Mouse (Mus musculus) heart, embryonic 14.5 days (tissue): ENCODE data around the gene Cacng7. TPM values are rescaled to one million over a fixed set of nuclear protein-coding genes. Genes with fewer than 3 reads are reported as not detected.
A peak's percentile ranks its signal among the peaks of the same experiment; 100 is the strongest.
"Not testable (repeated sequence)": the region's sequence is repeated elsewhere in the genome, so short reads cannot be mapped to it uniquely, and the experiment has no call there.

Experiments
- ATAC-seq: fragments of 200-750 bp; cut with Nextera tagmentation; 2 replicates; pipeline ENCODE4 v1.8.0; 2017; ENCODE audit warnings: low read depth, moderate TSS enrichment; ENCODE audit not compliant: insufficient number of reproducible peaks, insufficient read depth, low FRiP score
- H3K27ac ChIP-seq, 2 experiments: fragments of 200-500 bp in 1 of 2; fragments of 300-500 bp in 1 of 2; sonication (generic) in 1 of 2; replicated peaks in 1 of 2; 2 replicates each; pipeline ENCODE4 v1.5.1; 2012 to 2014; ENCODE audit warnings: low read depth in 2 of 2, low read length in 2 of 2, control low read depth in 1 of 2, mild to moderate bottlenecking in 1 of 2, mixed read lengths in 1 of 2; ENCODE audit not compliant: control insufficient read depth in 1 of 2, insufficient read depth in 1 of 2
- H3K27me3 ChIP-seq: fragments of 300-500 bp; sonication (generic); 2 replicates; pipeline ENCODE4 v1.6.1; 2014; ENCODE audit warnings: mild to moderate bottlenecking, low read length, control low read depth; ENCODE audit not compliant: control insufficient read depth, insufficient read depth
- H3K36me3 ChIP-seq: fragments of 300-500 bp; sonication (generic); 2 replicates; pipeline ENCODE4 v1.6.1; 2014; ENCODE audit warnings: mild to moderate bottlenecking, control low read depth, low read length, mixed read lengths; ENCODE audit not compliant: control insufficient read depth, insufficient read depth
- H3K4me1 ChIP-seq, 2 experiments: fragments of 200-500 bp in 1 of 2; fragments of 300-500 bp in 1 of 2; sonication (generic) in 1 of 2; 2 replicates each; pipeline ENCODE4 v1.6.1; 2012 to 2014; ENCODE audit warnings: low read length in 2 of 2, control low read depth in 1 of 2, mixed read lengths in 1 of 2; ENCODE audit not compliant: control insufficient read depth in 2 of 2, insufficient read depth in 2 of 2
- H3K4me2 ChIP-seq: fragments of 300-500 bp; sonication (generic); 2 replicates; pipeline ENCODE4 v1.6.1; 2014; ENCODE audit warnings: mild to moderate bottlenecking, low read length
- H3K4me3 ChIP-seq, 2 experiments: fragments of 200-500 bp in 1 of 2; fragments of 300-500 bp in 1 of 2; sonication (generic) in 1 of 2; 2 replicates each; pipeline ENCODE4 v1.5.1; 2012 to 2014; ENCODE audit warnings: low read length in 2 of 2, mild to moderate bottlenecking in 2 of 2, control low read depth in 1 of 2, low read depth in 1 of 2, moderate library complexity in 1 of 2; ENCODE audit not compliant: control insufficient read depth in 1 of 2, insufficient read depth in 1 of 2
- H3K9ac ChIP-seq: fragments of 300-500 bp; sonication (generic); 2 replicates; pipeline ENCODE4 v1.6.1; 2014; ENCODE audit warnings: mild to moderate bottlenecking, low read length
- H3K9me3 ChIP-seq: fragments of 300-500 bp; sonication (generic); 2 replicates; pipeline ENCODE4 v1.6.1; 2016; ENCODE audit warnings: low read length, control low read depth; ENCODE audit not compliant: control insufficient read depth
- WGBS: fragments of 180-500 bp; shearing (Covaris S2); extraction: QIAGEN DNeasy Blood & Tissue Kit; methylation state at CpG from one replicate; pipeline ENCODE4 v1.1.7; 2014; 5-methylcytosine and 5-hydroxymethylcytosine counted together
- polyA plus RNA-seq: library from polyadenylated mRNA; unstranded; fragments of >200 nt; fragmentation: Nextera tagmentation; extraction: Ambion mirVana; gene quantifications from 2 replicates; pipeline ENCODE4 v1.2.1, GENCODE M21; 2014

The Cacng7 gene
- polyA plus RNA-seq, 1 experiment from 2014 or later = 0.39 TPM

DNA sequence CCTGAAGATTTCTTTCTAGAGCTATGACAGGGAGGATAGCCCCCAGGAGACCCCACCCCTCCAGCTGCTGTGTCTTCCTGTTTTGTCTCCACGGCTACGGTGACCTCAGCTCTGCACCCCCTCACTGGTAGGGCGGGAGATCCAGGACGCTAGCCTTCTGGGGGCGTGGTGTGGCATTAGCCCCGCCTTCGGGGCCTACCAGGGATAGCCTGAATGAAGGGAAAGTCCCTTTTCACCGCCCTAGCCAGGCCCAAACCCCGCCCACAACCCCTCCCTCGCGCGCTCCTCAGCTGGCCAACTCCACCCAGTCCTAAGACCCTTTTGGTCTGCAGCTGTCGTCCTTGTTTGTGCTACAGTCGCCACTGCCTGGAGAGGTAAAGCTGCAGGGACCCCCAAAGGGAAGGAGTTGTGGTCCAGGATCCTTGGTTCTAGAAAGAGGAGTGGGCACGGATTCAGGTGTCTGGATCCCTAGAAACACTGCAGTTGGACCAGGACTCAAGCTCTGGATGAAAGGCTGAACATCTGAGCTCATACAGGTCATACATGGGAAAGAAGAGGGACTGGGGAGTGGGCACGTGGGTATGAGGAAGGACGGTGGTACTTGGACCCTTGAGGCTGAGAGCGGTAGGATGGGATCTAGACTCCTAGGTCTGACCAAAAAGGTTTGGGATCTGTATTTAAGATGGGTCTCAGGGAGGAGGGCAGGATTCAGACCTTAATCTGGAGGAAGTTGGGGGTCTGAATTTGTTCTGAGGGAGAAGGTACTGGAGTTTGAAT is 42.3 kb upstream of the Cacng7 start:
- H3K4me1 ChIP-seq = peaks cover 16 to 29% of the 10 kb centered on the region in 2 experiments
- WGBS = under 1% methylated on average over 18 of the region's 18 CpGs

DNA sequence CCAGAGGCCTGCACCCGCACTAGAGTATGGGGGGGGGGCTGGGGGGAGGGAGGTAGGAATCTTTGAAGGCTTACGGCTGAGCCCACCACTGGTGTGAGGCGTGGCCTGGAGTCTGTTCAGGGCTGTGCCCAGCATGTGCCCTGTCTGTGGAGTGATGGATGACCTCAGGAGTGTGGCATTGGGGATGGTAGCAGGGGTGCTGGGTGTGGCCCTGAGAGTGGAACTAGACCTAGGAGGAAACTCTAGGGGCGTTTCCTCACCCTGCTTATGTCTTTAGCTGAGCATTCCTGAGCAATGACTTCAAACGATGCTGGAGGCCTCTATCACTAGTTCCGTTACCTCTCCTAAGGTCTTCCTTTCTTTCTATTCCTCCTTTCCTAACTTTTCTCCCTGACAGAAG is 41.6 kb upstream of the Cacng7 start:
- Histone ChIP-seq H3K4me1 (peaks cover 17 to 32% of the 10 kb centered on the region in 2 experiments), H3K9ac (peak overlapping the region; percentile 92), H3K4me3 (peak overlapping the region; percentile 73 to 91), H3K27me3 (no peaks in the 10 kb centered on the region), H3K36me3 (peaks cover 28% of the 10 kb centered on the region), H3K9me3 (no peaks in the 10 kb centered on the region), H3K4me2 (peak overlapping the region; percentile 74), H3K27ac (peak overlapping the region; percentile 91 to 97)
- ATAC-seq = peak; percentile 15; the same call in 1 of the 2 replicates
- 1% methylated on average over 6 of the region's 6 CpGs for WGBS

More for the DNA sequence above, 42.3 kb upstream of the Cacng7 start:
- Histone ChIP-seq H3K27ac (peak overlapping the region; percentile 93 to 97), H3K36me3 (peaks cover 20% of the 10 kb centered on the region), H3K4me2 (peak overlapping the region; percentile 74), H3K9me3 (no peaks in the 10 kb centered on the region), H3K9ac (peak overlapping the region; percentile 92), H3K4me3 (peak overlapping the region; percentile 73 to 91), H3K27me3 (no peaks in the 10 kb centered on the region)
- peak; percentile 91 for ATAC-seq

DNA sequence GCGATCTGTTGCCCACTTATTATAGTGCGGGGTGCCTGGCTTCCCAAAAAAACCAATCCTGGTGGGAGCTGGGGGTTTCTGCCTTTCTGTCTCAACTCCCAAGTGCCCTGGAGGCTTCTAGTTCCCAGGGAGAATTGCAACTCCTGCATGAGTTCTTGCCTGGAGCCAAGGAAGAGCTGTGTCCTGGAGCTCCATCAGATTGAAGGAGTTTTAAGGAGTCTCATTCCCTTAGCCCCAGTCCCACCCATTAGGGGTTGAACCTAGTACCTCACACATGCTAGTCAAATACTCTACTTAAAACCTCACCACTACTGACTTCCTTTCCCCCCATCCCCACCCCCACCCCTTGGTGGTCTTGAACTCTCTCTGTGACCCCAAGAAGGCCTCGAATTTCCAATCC is 41.0 kb upstream of the Cacng7 start:
- H3K9ac ChIP-seq = peak overlapping the region; percentile 92
- ATAC-seq = no peak
- peaks cover 18 to 34% of the 10 kb centered on the region in 2 experiments for H3K4me1 ChIP-seq
- H3K9me3 ChIP-seq = no peaks in the 10 kb centered on the region
- H3K4me3 ChIP-seq = peak overlapping the region; percentile 73 to 91
- H3K27me3 ChIP-seq = no peaks in the 10 kb centered on the region
- H3K27ac ChIP-seq = peak overlapping the region; percentile 91 to 97
- peak overlapping the region; percentile 74 for H3K4me2 ChIP-seq
- peaks cover 34% of the 10 kb centered on the region for H3K36me3 ChIP-seq
- 37% methylated on average over 3 of the region's 3 CpGs for WGBS

DNA sequence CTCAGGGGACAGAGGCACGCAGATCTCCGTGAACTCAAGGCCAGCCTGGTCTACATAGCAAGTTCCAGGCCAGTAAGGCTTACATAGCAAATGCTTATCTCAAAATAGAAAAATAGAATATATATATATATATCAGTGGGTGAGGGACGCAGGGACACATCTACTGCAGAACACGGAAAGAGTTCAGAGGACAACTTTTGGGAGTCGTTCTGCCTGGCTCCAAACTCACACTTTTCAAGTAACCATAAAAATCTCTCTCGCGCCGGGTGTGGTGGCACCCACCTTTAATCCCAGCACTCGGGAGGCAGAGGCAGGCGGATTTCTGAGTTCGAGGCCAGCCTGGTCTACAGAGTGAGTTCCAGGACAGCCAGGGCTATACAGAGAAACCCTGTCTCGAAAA is 40.5 kb upstream of the Cacng7 start:
- WGBS = 42% methylated on average over 11 of the region's 12 CpGs
- not testable (repeated sequence) for H3K9me3 ChIP-seq, H3K27me3 ChIP-seq, ATAC-seq
- Histone ChIP-seq H3K4me2 (peak overlapping the region; percentile 74), H3K36me3 (peaks cover 39% of the 10 kb centered on the region), H3K4me3 (peak overlapping the region; percentile 73 to 91), H3K27ac (peak overlapping the region; percentile 91 to 97), H3K9ac (peak overlapping the region; percentile 92), H3K4me1 (peaks cover 19 to 39% of the 10 kb centered on the region in 2 experiments)

DNA sequence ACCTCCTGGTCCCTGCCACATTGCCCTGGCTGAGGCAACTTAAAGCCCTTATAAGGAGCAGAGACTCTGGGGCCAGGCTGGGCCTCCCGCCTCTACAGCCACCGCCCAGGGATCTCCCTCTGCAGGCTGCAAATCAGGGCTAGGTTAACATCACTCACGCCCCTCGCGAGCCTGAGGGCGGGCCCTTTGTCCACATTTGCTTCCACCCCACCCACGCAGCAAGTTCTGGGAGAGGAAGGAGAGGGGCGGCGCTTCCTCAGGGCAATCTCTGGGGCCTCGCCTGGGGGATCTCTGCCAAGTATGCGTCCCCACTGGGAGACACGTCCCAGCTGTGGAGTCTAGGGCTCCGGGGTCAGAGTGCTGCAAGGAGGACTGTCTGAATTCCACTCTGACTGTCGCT is 40.0 kb upstream of the Cacng7 start:
- H3K9ac ChIP-seq = peak overlapping the region; percentile 92
- H3K4me1 ChIP-seq = peaks cover 23 to 44% of the 10 kb centered on the region in 2 experiments
- no peaks in the 10 kb centered on the region for H3K27me3 ChIP-seq
- ATAC-seq = peak; percentile 79
- H3K27ac ChIP-seq = peak overlapping the region; percentile 77 to 97
- H3K4me3 ChIP-seq = peak overlapping the region; percentile 55 to 73
- WGBS = 0% methylated on average over 14 of the region's 14 CpGs
- peaks cover 44% of the 10 kb centered on the region for H3K36me3 ChIP-seq
- H3K4me2 ChIP-seq = peak overlapping the region; percentile 74
- no peaks in the 10 kb centered on the region for H3K9me3 ChIP-seq

DNA sequence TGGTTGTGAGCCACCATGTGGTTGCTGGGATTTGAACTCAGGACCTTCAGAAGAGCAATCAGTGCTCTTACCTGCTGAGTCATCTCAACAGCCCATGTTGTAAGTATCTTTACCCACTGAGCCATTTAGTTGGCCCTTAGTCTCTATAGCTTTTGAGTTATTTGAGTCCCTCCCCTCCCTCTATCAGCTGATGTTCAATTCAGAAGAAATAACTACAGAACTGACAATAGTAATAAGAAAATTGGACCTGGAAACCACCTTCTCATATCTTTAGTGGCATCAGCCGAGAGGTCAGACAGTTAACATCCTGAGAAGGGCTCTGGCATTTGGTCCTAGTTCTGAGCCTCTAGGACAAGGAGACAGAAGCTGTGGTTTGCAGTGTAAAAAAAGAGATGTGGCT is 38.0 kb upstream of the Cacng7 start:
- Histone ChIP-seq H3K36me3 (peaks cover 64% of the 10 kb centered on the region), H3K4me3 (peak overlapping the region in 1 of 2 experiments; percentile 7; a peak in 1 of 4 replicates), H3K9me3 (no peaks in the 10 kb centered on the region), H3K27me3 (no peaks in the 10 kb centered on the region), H3K27ac (no peak overlapping the region), H3K4me2 (peak overlapping the region; percentile 0; the same call in 1 of the 2 replicates), H3K9ac (no peak overlapping the region), H3K4me1 (peaks cover 21 to 61% of the 10 kb centered on the region in 2 experiments)
- WGBS = 78% methylated on average over 1 of the region's 1 CpGs
- ATAC-seq = no peak

DNA sequence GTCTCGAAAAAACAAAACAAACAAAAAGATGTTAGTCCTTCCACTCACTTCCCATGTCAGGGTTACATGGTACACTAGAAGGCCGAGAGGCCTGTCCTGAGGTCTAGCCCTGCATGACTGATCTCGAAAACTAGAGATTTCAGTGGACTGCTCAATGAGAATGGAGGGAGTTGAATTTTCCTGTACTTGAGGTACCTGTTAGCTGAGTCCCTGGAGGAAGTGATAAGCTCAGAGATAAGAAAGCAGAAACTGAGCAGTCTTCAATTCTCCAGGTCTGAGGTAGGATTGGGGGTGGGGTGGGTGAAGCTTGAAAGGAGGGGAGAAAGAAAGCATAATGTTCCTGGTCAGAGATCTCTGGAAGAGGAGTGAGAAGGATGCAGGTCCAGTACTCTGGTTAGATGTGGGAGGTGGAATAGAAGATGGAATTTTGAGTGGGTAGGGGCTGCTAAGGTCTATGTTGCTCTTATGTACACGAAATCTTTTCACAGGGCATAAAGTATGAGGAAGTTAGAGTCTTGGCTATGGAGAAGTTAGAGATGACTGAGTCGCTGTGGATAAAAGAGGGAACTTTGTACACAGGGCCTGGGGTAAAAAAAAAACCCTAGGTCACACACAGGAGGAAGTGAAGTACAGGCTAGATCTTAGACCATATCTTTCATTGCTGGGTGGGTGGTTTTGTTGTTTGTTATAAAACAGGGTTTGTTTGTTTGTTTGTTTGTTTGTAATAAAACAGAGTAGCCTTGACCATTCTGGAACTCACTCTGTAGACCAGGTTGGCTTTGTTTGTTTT is 37.2 kb upstream of the Cacng7 start:
- H3K9ac ChIP-seq = no peak overlapping the region
- H3K9me3 ChIP-seq = no peaks in the 10 kb centered on the region
- peak overlapping the region; percentile 25; the same call in 1 of the 2 replicates for H3K4me2 ChIP-seq
- no peak for ATAC-seq
- H3K4me3 ChIP-seq = no peak overlapping the region
- no peaks in the 10 kb centered on the region for H3K27me3 ChIP-seq
- 82% methylated on average over 5 of the region's 5 CpGs for WGBS
- H3K27ac ChIP-seq = 0 out of 4 replicates have a peak overlapping the region, but pooled peaks of 1 of the 2 experiments have one; percentile 14
- peaks cover 20 to 61% of the 10 kb centered on the region in 2 experiments for H3K4me1 ChIP-seq
- peaks cover 70% of the 10 kb centered on the region for H3K36me3 ChIP-seq
